Mouse (Mus musculus) gastrocnemius, postnatal 25 days (tissue): Measurements from ENCODE around the gene Vangl1. TPM values are rescaled to one million over a fixed set of nuclear protein-coding genes. Genes with fewer than 3 reads are reported as not detected.

Source experiments
- DNase-seq: peaks from one replicate; pipeline ENCODE4 v3.0.0; 2022
- total RNA-seq, 2 experiments: library from RNA; stranded (reverse); gene quantifications; 1 replicate in 1 of 2; 2 replicates in 1 of 2; pipeline ENCODE4 v1.2.3; 2021

Gene Vangl1
- total RNA-seq, 2 experiments from 2014 or later = 3.3 to 4.6 TPM

- no peak for DNase-seq
Measured at GRCm38 (mm10) chr3:102198446-102198845, 6.0 kb downstream of the Vangl1 start.

GRCm38 (mm10) chr3:102197746-102198145 lies 6.7 kb downstream of the Vangl1 start:
- DNase-seq = no peak

- DNase-seq = no peak
Measured at GRCm38 (mm10) chr3:102197152-102197551, 7.3 kb downstream of the Vangl1 start.

- DNase-seq = no peak
Measured at GRCm38 (mm10) chr3:102196166-102196565, 8.3 kb downstream of the Vangl1 start.

- DNase-seq = no peak
Measured at GRCm38 (mm10) chr3:102195762-102196161, 8.7 kb downstream of the Vangl1 start.

- DNase-seq = peak; percentile 40
Measured at GRCm38 (mm10) chr3:102194291-102195051, 10.0 kb downstream of the Vangl1 start.

- DNase-seq = peak; percentile 20
Measured at GRCm38 (mm10) chr3:102193488-102194290, 10.8 kb downstream of the Vangl1 start.

GRCm38 (mm10) chr3:102192621-102193020 lies 11.9 kb downstream of the Vangl1 start:
- no peak for DNase-seq

- DNase-seq = no peak
Measured at GRCm38 (mm10) chr3:102191575-102191974, 12.9 kb downstream of the Vangl1 start.

GRCm38 (mm10) chr3:102190642-102191041 lies 13.9 kb downstream of the Vangl1 start:
- DNase-seq = no peak

- DNase-seq = no peak
Measured at GRCm38 (mm10) chr3:102190015-102190414, 14.5 kb downstream of the Vangl1 start.

GRCm38 (mm10) chr3:102188972-102189371 lies 15.5 kb downstream of the Vangl1 start:
- no peak for DNase-seq

- DNase-seq = no peak
Measured at GRCm38 (mm10) chr3:102187401-102187800, 17.1 kb downstream of the Vangl1 start.

- no peak for DNase-seq
Measured at GRCm38 (mm10) chr3:102184721-102185120, 19.8 kb downstream of the Vangl1 start.

- no peak for DNase-seq
Measured at GRCm38 (mm10) chr3:102182601-102183000, 21.9 kb downstream of the Vangl1 start.

- no peak for DNase-seq
Measured at GRCm38 (mm10) chr3:102181191-102181590, 23.3 kb downstream of the Vangl1 start.

- no peak for DNase-seq
Measured at GRCm38 (mm10) chr3:102180746-102181145, 23.7 kb downstream of the Vangl1 start.

- no peak for DNase-seq
Measured at GRCm38 (mm10) chr3:102179869-102180268, 24.6 kb downstream of the Vangl1 start.

GRCm38 (mm10) chr3:102177837-102178615 lies 26.5 kb downstream of the Vangl1 start:
- no peak for DNase-seq

GRCm38 (mm10) chr3:102176116-102176515 lies 28.4 kb downstream of the Vangl1 start:
- DNase-seq = no peak

- no peak for DNase-seq
Measured at GRCm38 (mm10) chr3:102175701-102176100, 28.8 kb downstream of the Vangl1 start.

- DNase-seq = no peak
Measured at GRCm38 (mm10) chr3:102174118-102174865, 30.2 kb downstream of the Vangl1 start.
